9 mouse cellular contexts compared by ENCODE assay signal in genomic region chr7:15921796-15922195, GRCm38 (mm10). TPM values are rescaled to one million over a fixed set of nuclear protein-coding genes. Genes with fewer than 3 reads are reported as not detected.
DNase-seq lines count a peak whose midpoint lies in the region; ATAC-seq lines count a peak whose summit lies in the region.
"Had no signal": no experiment of that assay in that cellular context is flagged by ENCODE, and none has a peak within 500 bp of the region (broad histone marks: within the 10 kb centered on the region; RNA-seq: fewer than 3 reads in every experiment).

No protein-coding gene starts in this region.

- peak; percentile 44 for DNase-seq in cerebellum, adult 8-10 months
- DNase-seq in R1 (ENCODE audit: low read depth, low spot score): peak; percentile 71
- peak; percentile 56 to 66 for DNase-seq in lung, adult 18-20 months
- DNase-seq in layer of hippocampus, postnatal 25 days (ENCODE audit: extremely low spot score in 1 of 2, low spot score in 1 of 2): no peak

- H3K27ac ChIP-seq in hindbrain, embryonic 15.5 days (replicated peaks): peak overlapping the region; percentile 91
- peak overlapping the region; percentile 73 for H3K27ac ChIP-seq in neural tube, embryonic 14.5 days (ENCODE audit: low read depth, low read length)

- H3K4me1 ChIP-seq in hindbrain, embryonic 15.5 days (replicated peaks): peaks cover 28% of the 10 kb centered on the region
- peaks cover 12% of the 10 kb centered on the region; the same call in 1 of the 2 replicates for H3K4me1 ChIP-seq in neural tube, embryonic 14.5 days (ENCODE audit: control insufficient read depth, insufficient read depth, low read length)

- H3K27me3 ChIP-seq in hindbrain, embryonic 15.5 days: no peaks in the 10 kb centered on the region
- H3K27me3 ChIP-seq in neural tube, embryonic 14.5 days (ENCODE audit: control insufficient read depth, insufficient read depth, low read length): no peaks in the 10 kb centered on the region

- H3K9me3 ChIP-seq in hindbrain, embryonic 15.5 days: no peaks in the 10 kb centered on the region
- no peaks in the 10 kb centered on the region for H3K9me3 ChIP-seq in neural tube, embryonic 14.5 days (ENCODE audit: control insufficient read depth, low read length)

- H3K4me2 ChIP-seq in hindbrain, embryonic 15.5 days: peak overlapping the region; percentile 79
- peak overlapping the region; percentile 65 for H3K4me2 ChIP-seq in neural tube, embryonic 14.5 days (ENCODE audit: low read depth, low read length)

- peaks cover 30% of the 10 kb centered on the region for H3K36me3 ChIP-seq in hindbrain, embryonic 15.5 days
- H3K36me3 ChIP-seq in neural tube, embryonic 14.5 days (ENCODE audit: control insufficient read depth, insufficient read depth, low read length): peaks cover 10% of the 10 kb centered on the region

- peak overlapping the region; percentile 66 for H3K9ac ChIP-seq in hindbrain, embryonic 15.5 days
- H3K9ac ChIP-seq in neural tube, embryonic 14.5 days (replicated peaks; ENCODE audit: low read depth, low read length): peak overlapping the region; percentile 64

- ATAC-seq in cerebellum, adult (ENCODE audit: insufficient number of reproducible peaks, low FRiP score, low TSS enrichment): no peak; the same call in 1 of the 2 replicates
- ATAC-seq in erythroid progenitor cell, adult 5-6 weeks (replicated peaks; ENCODE audit: low FRiP score, poor library complexity, severe bottlenecking): peak; percentile 28
- peak; percentile 44 for ATAC-seq in hindbrain, embryonic 15.5 days (ENCODE audit: low FRiP score, low read depth)
- peak; percentile 44 for ATAC-seq in neural tube, embryonic 14.5 days (ENCODE audit: low read depth)

- under 1% methylated on average over 10 of the region's 10 CpGs for WGBS in hindbrain, embryonic 15.5 days
- under 1% methylated on average over 10 of the region's 10 CpGs for WGBS in neural tube, embryonic 14.5 days

- peak overlapping the region; percentile 63 for H3K4me3 ChIP-seq in hindbrain, embryonic 15.5 days
- H3K4me3 ChIP-seq in neural tube, embryonic 14.5 days (ENCODE audit: low read depth, low read length): peak overlapping the region; percentile 85

RNA-seq across cellular contexts. Expression of gene Selenow, which starts 0.4 kb away (rescaled TPM):
- 52.4 and 65.6 TPM in 2 replicates for total RNA-seq in erythroid progenitor cell, adult 5-6 weeks (2015; ENCODE audit: low replicate concordance)
- total RNA-seq in erythroid progenitor cell, adult 5-6 weeks (2017; ENCODE audit: low replicate concordance): 19.6 and 25.3 TPM in 2 replicates
- polyA plus RNA-seq in hindbrain, embryonic 15.5 days (2015; fragmentation: Nextera tagmentation; extraction: Ambion mirVana): 1,476 and 1,563 TPM in 2 replicates
- polyA plus RNA-seq in neural tube, embryonic 14.5 days (2014; fragmentation: Nextera tagmentation; extraction: Ambion mirVana): 1,481 and 1,546 TPM in 2 replicates
- 1,000 to 10,000 TPM; 1,670 to 1,760 TPM for total RNA-seq in layer of hippocampus, postnatal 25 days (2021)

RNA-seq across cellular contexts. Expression of gene Nop53, which starts 24.1 kb away (rescaled TPM):
- total RNA-seq in erythroid progenitor cell, adult 5-6 weeks (2015; ENCODE audit: low replicate concordance): 23.9 and 38.2 TPM in 2 replicates
- 66.1 and 114 TPM in 2 replicates for total RNA-seq in erythroid progenitor cell, adult 5-6 weeks (2017; ENCODE audit: low replicate concordance)
- polyA plus RNA-seq in hindbrain, embryonic 15.5 days (2015; fragmentation: Nextera tagmentation; extraction: Ambion mirVana): 110 and 114 TPM in 2 replicates
- polyA plus RNA-seq in neural tube, embryonic 14.5 days (2014; fragmentation: Nextera tagmentation; extraction: Ambion mirVana): 99.9 and 122 TPM in 2 replicates
- total RNA-seq in layer of hippocampus, postnatal 25 days (2021): 100 to 1,000 TPM; 118 to 133 TPM

RNA-seq across cellular contexts. Expression of gene Crxos, which starts 39.4 kb away (rescaled TPM):
- not detected in 2 replicates for total RNA-seq in erythroid progenitor cell, adult 5-6 weeks (2015; ENCODE audit: low replicate concordance)
- not detected in 2 replicates for total RNA-seq in erythroid progenitor cell, adult 5-6 weeks (2017; ENCODE audit: low replicate concordance)
- not detected in 2 replicates for polyA plus RNA-seq in hindbrain, embryonic 15.5 days (2015; fragmentation: Nextera tagmentation; extraction: Ambion mirVana)
- not detected in 2 replicates for polyA plus RNA-seq in neural tube, embryonic 14.5 days (2014; fragmentation: Nextera tagmentation; extraction: Ambion mirVana)
- not detected for total RNA-seq in layer of hippocampus, postnatal 25 days (2021)
- total RNA-seq: left cerebral cortex, postnatal 25 days had no signal

RNA-seq across cellular contexts. Expression of gene Crx, which starts 42.0 kb away (rescaled TPM):
- not detected in 2 replicates for total RNA-seq in erythroid progenitor cell, adult 5-6 weeks (2015; ENCODE audit: low replicate concordance)
- total RNA-seq in erythroid progenitor cell, adult 5-6 weeks (2017; ENCODE audit: low replicate concordance): not detected in 2 replicates
- polyA plus RNA-seq in hindbrain, embryonic 15.5 days (2015; fragmentation: Nextera tagmentation; extraction: Ambion mirVana): 0.16 TPM in 1 of 2 replicates, not detected in the other
- polyA plus RNA-seq in neural tube, embryonic 14.5 days (2014; fragmentation: Nextera tagmentation; extraction: Ambion mirVana): not detected in 2 replicates
- total RNA-seq in layer of hippocampus, postnatal 25 days (2021): not detected
- total RNA-seq: left cerebral cortex, postnatal 25 days had no signal

RNA-seq across cellular contexts. Expression of gene Ehd2, which starts 45.6 kb away (rescaled TPM):
- total RNA-seq in erythroid progenitor cell, adult 5-6 weeks (2015; ENCODE audit: low replicate concordance): 2.9 and 5.4 TPM in 2 replicates
- total RNA-seq in erythroid progenitor cell, adult 5-6 weeks (2017; ENCODE audit: low replicate concordance): 0.64 and 0.76 TPM in 2 replicates
- polyA plus RNA-seq in hindbrain, embryonic 15.5 days (2015; fragmentation: Nextera tagmentation; extraction: Ambion mirVana): 6.5 and 6.9 TPM in 2 replicates
- 3.2 and 5.5 TPM in 2 replicates for polyA plus RNA-seq in neural tube, embryonic 14.5 days (2014; fragmentation: Nextera tagmentation; extraction: Ambion mirVana)
- total RNA-seq in layer of hippocampus, postnatal 25 days (2021): 1 to 10 TPM; 4.5 to 5.5 TPM

Comparison
In these comparisons a context has a peak if more than half of its experiments do, and no peak if none do; other contexts are left out.
1. DNase-seq: peak in cerebellum, adult 8-10 months (single experiment), R1 (single experiment) and lung, adult 18-20 months (2 of 2); none in layer of hippocampus, postnatal 25 days (0 of 2).
2. RNA of gene Selenow, which starts 0.4 kb away (total RNA-seq): 1,670 to 1,760 TPM in layer of hippocampus, postnatal 25 days; 19.6 to 65.6 TPM in erythroid progenitor cell, adult 5-6 weeks; every median in the first group is over 10 times any median in the second.